Mouse (Mus musculus) adrenal gland, postnatal 25 days (tissue): ENCODE results near the gene Mnat1. TPM values are rescaled to one million over a fixed set of nuclear protein-coding genes. Genes with fewer than 3 reads are reported as not detected.
"Not testable (repeated sequence)": the region's sequence is repeated elsewhere in the genome, so short reads cannot be mapped to it uniquely, and the experiment has no call there.

ENCODE experiments used
- DNase-seq: peaks from one replicate; pipeline ENCODE4 v3.0.0; 2021; ENCODE audit warnings: mixed read lengths
- long read RNA-seq: library from polyadenylated mRNA; stranded (forward); transcript quantifications from one replicate; pipeline ENCODE4 v2.0.0, GENCODE M21; 2021
- total RNA-seq: library from RNA; stranded (reverse); gene quantifications from 2 replicates; pipeline ENCODE4 v1.2.3, GENCODE M21; 2021

The Mnat1 gene
- 15.6 and 28.4 TPM in 2 replicates for total RNA-seq
- long read RNA-seq, transcript Mnat1-201 (8 exons, 2,505 nt), result major isoform, 8 of 10 reads
- long read RNA-seq, partial matches to known transcripts, result 2 of 10 reads
- long read RNA-seq, other reads (novel, unspliced or antisense), result 0 of 10 reads

- DNase-seq, result peak; percentile 79
Observed at GRCm38 (mm10) chr12:73123093-73124041, at the start of gene Mnat1. TSS of gene Mnat1 (plus strand) at chr12:73123717.

DNA sequence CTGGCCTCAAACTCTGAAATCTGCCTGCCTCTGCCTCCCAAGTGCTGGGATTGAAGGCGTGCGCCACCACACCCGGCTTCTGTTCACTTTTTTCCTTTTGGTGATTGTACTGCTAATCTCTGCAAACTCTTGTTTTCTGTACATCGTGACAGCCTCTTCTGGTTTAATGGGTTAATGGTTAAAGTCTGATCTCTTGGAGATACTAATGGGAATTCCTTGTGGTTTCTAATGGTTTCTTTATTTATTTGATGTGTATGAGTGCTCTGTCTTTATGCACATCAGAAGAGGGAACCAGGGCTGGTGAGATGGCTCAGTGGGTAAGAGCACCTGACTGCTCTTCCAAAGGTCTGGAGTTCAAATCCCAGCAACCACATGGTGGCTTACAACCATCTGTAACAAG, 41.7 kb upstream of the Mnat1 start:
- not testable (repeated sequence) for DNase-seq

- DNase-seq, result no peak
Observed at GRCm38 (mm10) chr12:73083773-73084172, 39.7 kb upstream of the Mnat1 start.

DNA sequence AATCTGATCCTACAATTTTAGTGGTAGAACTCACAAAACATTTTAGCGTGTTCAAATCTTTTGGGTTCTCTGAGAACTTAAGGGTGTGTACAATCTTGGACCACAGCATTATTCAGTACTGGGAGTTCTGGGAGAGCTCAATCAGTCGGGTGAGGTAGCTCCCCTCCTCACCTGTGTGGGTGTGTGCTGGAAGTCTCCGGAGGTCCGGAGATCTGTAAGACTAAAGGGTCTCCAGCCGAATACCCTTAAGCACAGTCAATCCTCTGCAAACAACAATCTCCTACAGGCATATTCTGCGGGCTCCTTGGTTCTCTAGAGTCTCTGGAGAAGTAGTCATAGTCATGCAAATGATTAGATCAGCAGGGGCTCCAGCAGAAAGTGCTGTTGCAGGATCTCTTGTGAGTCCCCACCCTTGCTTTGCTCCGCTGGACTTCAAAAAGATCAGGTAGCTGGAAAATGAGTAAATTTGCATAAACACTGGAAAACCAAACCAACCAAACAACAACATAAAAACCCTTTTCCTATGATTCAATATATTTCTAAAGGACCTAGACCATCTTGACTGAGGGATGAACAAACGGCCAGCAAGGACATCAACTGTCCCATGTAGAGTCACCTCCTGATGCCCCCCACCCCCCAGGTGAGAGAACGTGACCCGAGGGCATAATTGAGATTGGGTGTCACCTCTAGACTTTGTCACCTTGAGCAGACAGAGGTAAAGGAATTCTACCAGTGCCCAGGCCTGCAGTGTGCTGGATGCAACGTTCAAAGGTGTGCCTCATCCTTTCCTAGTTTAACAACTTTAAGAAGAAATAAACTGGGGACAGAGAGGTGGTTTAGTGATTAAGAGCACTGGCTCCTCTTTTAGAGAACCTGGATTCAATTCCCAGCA, 37.5 kb upstream of the Mnat1 start:
- no peak for DNase-seq

DNA sequence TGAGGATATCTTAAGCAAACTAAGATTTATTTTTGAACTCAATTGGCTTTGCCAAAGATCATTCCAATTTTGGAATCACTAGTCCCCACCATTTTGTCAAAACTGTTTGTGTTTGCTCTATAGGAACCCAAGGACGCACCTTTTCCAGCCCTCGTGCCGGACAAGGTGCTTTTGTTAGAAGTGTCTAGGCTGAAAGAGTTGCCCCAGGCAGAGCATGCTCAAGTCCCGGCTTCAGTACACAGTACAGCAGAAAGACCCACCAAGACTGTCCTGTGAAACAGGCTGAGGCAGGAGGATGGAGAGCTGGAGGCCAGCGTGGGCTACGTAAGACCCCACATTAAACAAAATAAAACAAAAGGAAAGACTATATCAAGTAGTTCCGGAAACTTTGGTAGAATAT, 36.4 kb upstream of the Mnat1 start:
- DNase-seq, result no peak

DNA sequence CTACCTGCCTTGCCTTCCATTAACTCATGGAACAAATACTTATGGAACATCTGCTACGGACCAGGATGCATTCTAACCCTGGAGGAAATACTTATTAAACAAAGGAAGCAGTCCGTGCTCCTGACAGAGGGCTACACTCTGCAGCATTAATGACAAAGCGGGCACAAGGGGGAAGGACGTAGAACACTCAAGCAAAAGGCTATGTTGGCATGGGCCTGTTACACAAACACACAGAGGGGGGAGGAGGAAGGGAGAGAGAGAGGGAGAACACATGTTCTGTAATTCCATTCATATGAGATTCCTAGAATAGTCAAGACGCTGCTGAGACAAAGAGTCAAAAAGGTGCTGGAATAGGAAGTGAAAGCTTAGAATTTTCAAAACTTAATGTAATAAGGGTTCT, 35.0 kb upstream of the Mnat1 start:
- no peak for DNase-seq

DNA sequence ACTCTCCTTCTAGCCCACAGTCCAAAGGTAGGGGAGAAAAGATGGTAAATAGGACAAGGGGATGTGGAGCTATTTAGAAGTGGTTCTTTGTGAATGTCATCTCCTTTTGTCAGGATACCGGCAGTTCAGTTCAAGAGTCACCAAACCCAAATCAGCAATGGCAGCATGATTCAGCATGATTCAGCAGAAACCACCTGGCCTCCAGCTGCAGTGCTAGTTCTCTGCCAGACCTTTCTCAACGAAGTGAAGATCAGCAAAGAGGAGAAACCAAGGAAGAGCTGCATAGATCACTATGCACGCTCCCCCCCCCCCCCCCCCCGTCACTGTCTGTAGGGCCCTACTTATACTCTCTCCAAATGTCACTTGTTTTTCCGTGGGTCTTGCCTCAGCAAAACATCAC, 34.6 kb upstream of the Mnat1 start:
- no peak for DNase-seq

- DNase-seq, result no peak
Observed at GRCm38 (mm10) chr12:73090672-73091335, 32.7 kb upstream of the Mnat1 start.

DNA sequence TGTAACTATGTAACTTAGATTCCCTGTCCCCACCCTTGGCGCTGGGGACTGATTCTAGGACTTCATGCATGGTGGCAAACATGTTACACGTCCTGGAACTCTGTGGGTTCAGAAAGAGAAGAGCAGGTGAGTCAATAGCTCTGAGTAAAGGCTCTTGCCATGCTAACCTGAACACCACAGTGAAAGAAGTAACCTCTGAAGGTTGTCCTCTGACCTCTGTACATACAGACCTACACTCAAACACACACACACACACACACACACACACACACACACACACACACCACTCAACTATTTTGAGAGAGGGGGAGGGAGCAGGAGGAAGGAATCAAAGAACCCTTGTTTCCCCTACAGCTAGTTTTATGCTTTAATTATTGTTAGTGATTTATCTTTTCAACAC, 29.3 kb upstream of the Mnat1 start:
- DNase-seq, result no peak

DNA sequence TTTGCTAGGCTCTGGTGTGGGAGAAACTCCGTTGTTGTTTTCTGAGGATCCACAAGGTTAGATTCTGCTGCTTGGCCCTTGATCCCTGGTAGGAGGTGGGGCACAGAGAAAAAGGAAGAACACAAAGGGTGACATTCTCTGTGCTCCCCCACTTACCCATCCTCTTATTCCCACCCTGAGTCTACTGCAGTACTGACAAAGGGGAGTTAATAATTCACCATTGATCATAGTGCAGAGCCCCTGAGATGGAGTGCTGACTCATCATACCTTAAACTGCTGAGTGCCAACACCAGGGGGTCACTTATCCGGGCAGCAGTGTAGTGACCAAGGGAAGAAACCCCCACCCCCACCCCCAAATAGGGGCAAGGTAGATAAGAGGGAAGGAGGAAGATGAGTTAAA, 28.9 kb upstream of the Mnat1 start:
- no peak for DNase-seq

DNA sequence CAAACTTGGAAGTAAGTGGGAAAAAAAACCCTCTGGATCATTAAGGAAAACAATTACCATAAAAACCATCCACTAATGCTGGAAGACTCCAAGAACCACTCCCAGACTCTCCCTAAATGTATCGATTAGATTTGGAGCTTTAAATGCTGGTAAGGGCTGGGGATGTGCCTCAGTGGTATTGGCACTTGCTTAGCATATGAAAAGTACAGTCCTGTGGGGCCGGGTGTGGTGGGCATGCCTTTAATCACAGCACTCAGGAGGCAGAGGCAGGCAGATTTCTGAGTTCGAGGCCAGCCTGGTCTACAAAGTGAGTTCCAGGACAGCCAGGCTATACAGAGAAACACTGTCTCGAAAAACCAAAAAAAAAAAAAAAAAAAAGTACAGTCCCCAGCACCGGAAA, 27.3 kb upstream of the Mnat1 start:
- DNase-seq, result not testable (repeated sequence)

GRCm38 (mm10) chr12:73098593-73098992, 24.9 kb upstream of the Mnat1 start:
- DNase-seq, result no peak

DNA sequence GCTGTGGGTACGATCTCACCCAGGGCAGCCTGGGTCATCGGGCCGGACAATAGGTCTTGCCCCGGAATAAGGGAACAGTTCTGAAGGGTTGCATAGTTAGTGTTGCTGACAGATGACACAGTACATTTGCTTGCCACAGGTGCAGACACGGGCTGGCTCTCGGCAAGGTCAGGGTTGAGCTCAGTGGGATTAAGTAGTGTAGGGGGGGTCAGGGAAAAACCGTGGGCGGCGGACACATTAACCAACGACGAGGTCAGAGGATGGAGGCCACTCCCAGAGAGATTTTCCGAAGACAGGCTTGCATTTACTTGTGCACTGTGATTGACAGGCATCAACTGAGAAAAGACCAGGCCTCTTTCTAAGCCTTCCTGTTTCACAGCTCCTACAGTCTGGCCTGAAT, 19.8 kb upstream of the Mnat1 start:
- no peak for DNase-seq

DNA sequence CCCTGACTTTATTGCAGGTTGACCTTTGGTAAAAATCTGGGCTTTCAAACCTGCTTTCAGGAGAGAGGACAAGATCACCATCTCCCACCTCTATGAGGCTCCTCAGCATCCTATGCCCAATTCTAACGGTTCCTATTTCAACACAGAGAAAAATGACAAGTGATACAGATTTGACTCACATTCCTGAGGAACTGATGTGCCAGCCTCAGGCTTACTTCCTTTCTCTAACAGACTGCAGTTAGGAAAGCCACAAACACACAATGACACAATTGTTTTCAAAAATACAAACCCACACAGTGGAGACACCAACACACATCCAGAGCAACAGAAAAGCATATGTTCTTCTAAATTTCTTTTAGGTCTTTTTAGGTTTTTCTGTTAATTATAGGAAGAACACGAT, 15.7 kb upstream of the Mnat1 start:
- no peak for DNase-seq

GRCm38 (mm10) chr12:73110431-73111111, 12.9 kb upstream of the Mnat1 start:
- DNase-seq, result peak; percentile 51

DNA sequence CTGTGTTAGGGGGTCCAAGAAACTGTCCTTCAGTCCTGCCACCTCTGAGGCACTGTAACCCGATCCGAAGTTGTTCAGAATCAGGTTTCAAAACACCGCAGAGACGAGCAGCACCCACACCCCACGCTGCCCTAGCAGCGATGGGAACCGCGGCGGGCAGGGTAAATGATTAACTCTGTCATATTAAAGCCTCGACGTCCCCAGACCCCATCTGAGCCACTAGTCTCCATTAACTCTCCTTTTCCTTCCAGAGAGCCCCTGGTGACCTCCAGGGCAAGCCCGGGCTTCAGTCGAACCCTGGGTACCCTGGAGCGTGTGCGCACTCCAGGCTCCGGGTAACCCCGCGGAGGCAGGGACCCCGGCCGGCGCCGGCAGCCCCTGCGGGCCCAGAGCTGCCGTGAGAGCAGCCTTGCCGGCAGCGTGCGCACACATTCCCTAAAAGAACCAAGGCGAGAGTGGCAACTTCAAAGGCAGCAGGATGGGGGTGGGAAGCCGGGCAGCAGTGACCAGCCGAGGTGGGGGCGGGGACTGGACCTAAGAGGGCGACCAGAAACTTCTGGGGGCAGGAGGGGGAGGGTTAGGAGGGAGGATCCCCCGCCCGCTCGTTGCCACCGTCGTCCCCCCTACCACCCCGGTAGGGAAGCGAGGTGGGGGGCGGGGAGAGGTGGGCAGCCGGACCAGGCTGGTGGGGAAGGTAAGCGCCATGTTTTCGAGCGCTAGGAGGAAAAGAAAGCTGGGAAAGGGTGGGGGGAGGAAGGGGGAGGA, 11.8 kb upstream of the Mnat1 start:
- DNase-seq, result peak; percentile 46

DNA sequence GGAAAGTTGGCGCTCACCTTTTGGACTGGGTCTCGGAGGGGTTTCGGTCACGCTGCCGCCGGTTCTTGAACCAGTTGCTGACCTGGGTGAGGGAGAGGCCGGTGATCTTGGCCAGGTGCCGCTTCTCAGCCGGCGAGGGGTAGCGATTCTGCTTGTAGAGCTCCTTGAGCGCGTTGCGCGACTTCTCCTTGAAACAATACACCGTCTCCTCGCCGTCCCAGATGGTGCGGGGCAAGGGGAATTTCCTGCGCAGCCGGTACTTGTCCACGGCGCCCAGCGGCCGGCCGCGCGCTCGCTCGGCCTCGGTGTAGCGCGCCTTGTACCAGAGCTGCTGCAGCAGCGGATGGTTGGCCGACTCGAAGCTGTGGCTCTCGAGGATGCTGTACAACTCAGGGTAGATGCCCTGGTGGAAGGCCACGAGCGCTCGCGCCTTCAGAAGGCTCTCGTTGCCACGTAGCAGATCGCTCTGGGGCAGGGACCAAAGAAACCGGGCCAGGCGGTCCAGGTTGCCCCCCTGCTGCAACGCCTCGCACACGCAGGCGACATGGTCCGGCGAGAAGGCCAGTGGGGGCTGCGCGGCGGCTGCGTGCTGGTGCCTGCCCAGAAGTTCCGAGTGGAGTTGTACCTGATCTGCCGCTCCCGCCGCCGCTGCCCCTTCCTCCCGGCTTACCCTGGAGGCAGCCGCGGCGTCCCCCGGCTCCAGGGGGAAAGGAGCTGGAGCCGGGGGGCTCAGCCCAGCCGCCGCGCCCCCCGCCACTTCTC, 11.0 kb upstream of the Mnat1 start:
- peak; percentile 54 for DNase-seq

GRCm38 (mm10) chr12:73113196-73113595, 10.3 kb upstream of the Mnat1 start, which contains the start of gene Six4:
TSS of gene Six4 (minus strand) at chr12:73113456.
- DNase-seq, result peak; percentile 75

DNA sequence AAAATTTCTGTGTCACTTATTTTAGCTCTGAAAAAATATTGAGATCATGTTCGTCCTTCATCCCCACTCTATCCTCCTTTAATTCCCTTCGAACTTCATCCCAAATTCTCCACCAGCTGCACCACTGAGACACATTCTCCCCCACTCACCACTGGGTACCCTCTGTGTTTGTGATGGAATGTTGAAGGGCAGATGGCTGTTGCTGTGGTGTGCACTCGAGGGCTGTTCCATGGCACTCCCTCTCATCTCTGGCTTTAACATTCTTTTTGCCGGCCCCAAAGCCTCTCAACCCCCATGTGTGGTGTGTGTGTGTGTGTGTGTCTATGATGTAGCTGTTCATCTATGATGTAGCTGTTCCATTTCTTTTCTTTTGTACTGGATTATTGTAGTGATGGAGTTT, 1.7 kb downstream of the Mnat1 start:
- no peak for DNase-seq

DNA sequence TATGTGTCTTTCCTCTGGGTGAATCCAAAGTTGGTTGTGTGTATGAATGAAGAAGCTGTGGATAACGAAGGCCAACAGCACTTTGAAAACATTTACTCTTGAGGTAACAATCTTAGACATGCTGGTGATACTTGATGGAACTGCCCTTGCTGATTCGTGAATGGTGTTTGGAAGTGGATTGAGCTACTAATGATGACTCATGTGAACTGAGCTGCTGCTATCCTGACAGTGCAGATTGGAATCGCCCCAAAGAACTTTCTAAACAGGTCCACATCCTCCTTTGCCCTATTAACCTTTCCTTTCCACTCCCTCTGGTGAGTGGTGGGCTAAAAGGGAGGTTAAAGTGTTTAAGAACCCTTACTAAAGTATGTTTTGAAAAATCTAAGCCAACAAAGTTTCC, 17.2 kb downstream of the Mnat1 start:
- no peak for DNase-seq
